Mouse (Mus musculus): ENCODE data around the gene Slc32a1.

Slc32a1 gene

GRCm38 (mm10) chr2:158665098-158665497 lies 54.5 kb downstream of the Slc32a1 start, which contains the start of gene Ppp1r16b:
Gene Ppp1r16b (plus strand): TSS chr2:158665398.
- no peak for DNase-seq (ENCODE audit: low read depth, low spot score)

Data from c-Kit-negative CD71-positive TER-119-positive erythroid progenitor cells, embryonic 14.5 days (primary cell).